Mouse (Mus musculus): Measurements from ENCODE around the gene E130114P18Rik.

E130114P18Rik gene

GRCm38 (mm10) chr4:97611251-97611847, 166.5 kb downstream of the E130114P18Rik start:
- DNase-seq (ENCODE audit: extremely low read depth, low read depth, low spot score) = no peak

GRCm38 (mm10) chr4:97609831-97610727, 167.8 kb downstream of the E130114P18Rik start:
- no peak for DNase-seq (ENCODE audit: extremely low read depth, low read depth, low spot score)

- DNase-seq (ENCODE audit: extremely low read depth, low read depth, low spot score) = no peak
These were observed 168.5 kb downstream of the E130114P18Rik start for GRCm38 (mm10) chr4:97609329-97609728.

GRCm38 (mm10) chr4:97608728-97609127, 169.2 kb downstream of the E130114P18Rik start:
- no peak for DNase-seq (ENCODE audit: extremely low read depth, low read depth, low spot score)

GRCm38 (mm10) chr4:97608134-97608533, 169.7 kb downstream of the E130114P18Rik start:
- DNase-seq (ENCODE audit: extremely low read depth, low read depth, low spot score) = no peak

- DNase-seq (ENCODE audit: extremely low read depth, low read depth, low spot score) = no peak
These were observed 170.7 kb downstream of the E130114P18Rik start for GRCm38 (mm10) chr4:97607169-97607568.

GRCm38 (mm10) chr4:97606524-97606923, 171.4 kb downstream of the E130114P18Rik start:
- no peak for DNase-seq (ENCODE audit: extremely low read depth, low read depth, low spot score)

- DNase-seq (ENCODE audit: extremely low read depth, low read depth, low spot score) = no peak
These were observed 175.3 kb downstream of the E130114P18Rik start for GRCm38 (mm10) chr4:97602579-97602978.

- DNase-seq (ENCODE audit: extremely low read depth, low read depth, low spot score) = no peak
These were observed 176.7 kb downstream of the E130114P18Rik start for GRCm38 (mm10) chr4:97600875-97601835.

- DNase-seq (ENCODE audit: extremely low read depth, low read depth, low spot score) = no peak
These were observed 180.4 kb downstream of the E130114P18Rik start for GRCm38 (mm10) chr4:97597443-97597842.

- DNase-seq (ENCODE audit: extremely low read depth, low read depth, low spot score) = no peak
These were observed 181.5 kb downstream of the E130114P18Rik start for GRCm38 (mm10) chr4:97596348-97596747.

GRCm38 (mm10) chr4:97593869-97594268, 184.0 kb downstream of the E130114P18Rik start:
- DNase-seq (ENCODE audit: extremely low read depth, low read depth, low spot score) = no peak

GRCm38 (mm10) chr4:97589790-97590189, 188.1 kb downstream of the E130114P18Rik start:
- no peak for DNase-seq (ENCODE audit: extremely low read depth, low read depth, low spot score)

GRCm38 (mm10) chr4:97587412-97588010, 190.4 kb downstream of the E130114P18Rik start:
- no peak for DNase-seq (ENCODE audit: extremely low read depth, low read depth, low spot score)

- no peak for DNase-seq (ENCODE audit: extremely low read depth, low read depth, low spot score)
These were observed 192.7 kb downstream of the E130114P18Rik start for GRCm38 (mm10) chr4:97585170-97585569.

GRCm38 (mm10) chr4:97584445-97585130, 193.3 kb downstream of the E130114P18Rik start:
- DNase-seq (ENCODE audit: extremely low read depth, low read depth, low spot score) = no peak

GRCm38 (mm10) chr4:97582796-97583430, 195.0 kb downstream of the E130114P18Rik start:
- no peak for DNase-seq (ENCODE audit: extremely low read depth, low read depth, low spot score)

- no peak for DNase-seq (ENCODE audit: extremely low read depth, low read depth, low spot score)
These were observed 195.8 kb downstream of the E130114P18Rik start for GRCm38 (mm10) chr4:97582064-97582415.

- DNase-seq (ENCODE audit: extremely low read depth, low read depth, low spot score) = no peak
These were observed 196.4 kb downstream of the E130114P18Rik start for GRCm38 (mm10) chr4:97581314-97582063.
